Mouse (Mus musculus) urinary bladder, postnatal 0 days (tissue): Measurements from ENCODE around the gene Tmem63a. TPM values are rescaled to one million over a fixed set of nuclear protein-coding genes. Genes with fewer than 3 reads are reported as not detected.

Experiments
- polyA plus RNA-seq: library from polyadenylated mRNA; unstranded; fragments of >200 nt; fragmentation: Nextera tagmentation; extraction: Ambion mirVana; gene quantifications from 2 replicates; pipeline ENCODE4 v1.2.1, GENCODE M21; 2015

The Tmem63a gene
- polyA plus RNA-seq = 29.7 and 31.1 TPM in 2 replicates

DNA sequence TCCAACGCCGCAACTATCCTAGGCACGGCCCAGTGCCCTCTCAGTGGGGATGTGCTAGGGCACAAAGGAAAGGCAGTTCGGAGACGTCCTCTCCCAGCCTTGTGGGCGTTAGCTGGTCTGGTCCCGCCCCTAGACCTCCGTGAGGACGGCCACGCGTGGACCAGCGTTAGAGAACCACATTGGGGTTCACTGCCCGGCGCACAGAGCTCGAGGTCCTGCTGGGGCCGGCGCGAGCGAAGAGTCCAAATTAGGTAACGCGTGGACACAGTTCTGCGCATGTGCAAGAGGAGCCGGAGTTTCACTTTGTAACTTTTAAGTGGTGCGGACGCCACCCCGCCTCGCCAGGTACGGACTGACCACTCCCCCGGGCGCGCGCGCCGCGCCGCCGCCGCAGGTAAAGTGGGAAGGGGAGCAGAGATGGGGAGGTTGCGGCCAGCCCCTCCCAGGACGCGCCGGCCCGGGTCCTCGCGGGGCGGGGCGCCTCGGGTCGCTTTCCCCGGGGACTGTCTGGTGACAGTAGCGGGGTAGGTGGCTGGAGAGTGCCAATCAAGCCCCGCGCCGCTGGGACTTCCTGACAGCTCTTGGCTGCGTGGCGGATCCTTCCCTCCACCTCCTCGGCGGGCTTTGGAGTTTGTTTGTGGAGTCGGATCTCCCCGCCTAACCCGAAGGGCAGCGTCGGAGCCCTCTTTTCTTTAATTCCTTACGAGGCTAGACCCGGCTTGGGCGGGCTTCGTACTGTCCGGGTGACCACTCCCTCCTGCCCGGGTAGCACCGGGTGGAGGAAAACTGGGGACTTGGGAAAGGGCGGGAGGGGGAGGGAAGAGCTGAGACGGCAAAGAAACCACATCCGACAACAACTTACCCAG, at the start of gene Tmem63a:
Tmem63a (plus strand) TSS at position 179 of the 866 bp plus-strand sequence.

DNA sequence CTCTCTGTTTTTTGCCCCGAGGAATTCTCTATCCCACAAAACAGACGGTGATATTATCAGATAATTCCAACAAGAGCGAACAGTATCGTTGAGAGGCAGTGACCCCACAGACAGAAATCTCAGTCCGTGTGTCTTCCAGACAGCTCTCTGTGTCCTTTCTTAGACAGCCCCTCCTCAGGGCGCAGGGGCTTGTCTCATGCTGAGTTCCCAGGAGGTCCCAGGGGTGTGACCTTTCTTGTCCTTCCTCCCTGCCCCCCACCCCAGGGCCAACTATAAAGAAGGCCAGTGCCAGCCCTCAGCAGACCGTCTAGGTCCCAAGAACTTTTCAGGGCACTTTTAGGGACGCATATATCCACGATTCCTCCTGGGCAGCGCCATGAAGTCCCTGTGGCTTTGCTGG, 49.3 kb upstream of the Tmem63a start, which contains the start of gene Lefty2:
Lefty2 (plus strand) TSS at position 301 of the 400 bp plus-strand sequence.

DNA sequence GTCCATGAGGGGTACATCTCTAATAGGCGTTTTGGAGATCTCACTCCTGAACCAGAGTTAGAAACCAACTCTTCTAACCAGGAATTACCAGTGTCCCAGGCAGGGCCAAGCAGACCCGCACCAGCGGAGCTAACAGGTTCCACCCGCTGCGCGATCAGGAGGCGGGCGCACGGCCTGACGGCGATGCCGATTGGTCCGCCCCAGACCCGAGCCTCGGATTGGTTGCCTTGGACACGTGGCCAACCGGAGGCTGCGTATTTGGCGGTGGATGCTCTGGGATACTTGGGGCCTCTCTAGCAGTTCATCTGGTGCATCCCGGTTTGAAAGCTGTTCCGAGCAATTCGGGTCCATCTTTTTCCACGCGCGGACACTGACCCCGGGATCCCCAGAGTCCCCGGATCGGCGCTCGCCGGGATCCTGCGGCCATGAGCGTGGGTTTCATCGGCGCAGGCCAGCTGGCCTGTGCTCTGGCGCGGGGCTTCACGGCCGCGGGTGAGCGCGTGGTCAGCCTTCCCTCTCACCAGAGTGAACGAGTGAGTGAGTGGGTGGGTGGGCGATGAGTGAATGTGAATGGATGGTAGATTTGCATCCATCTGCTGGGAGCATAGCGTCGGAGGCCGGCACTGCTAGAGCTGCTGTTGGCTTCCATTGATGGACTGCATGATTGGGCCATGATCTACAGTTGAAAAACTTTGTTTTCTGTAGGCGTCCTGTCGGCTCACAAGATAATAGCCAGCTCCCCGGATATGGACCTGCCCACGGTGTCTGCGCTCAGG, 37.9 kb upstream of the Tmem63a start, which contains the start of gene Pycr2:
Pycr2 (plus strand) TSS at position 255 of the 776 bp plus-strand sequence.

DNA sequence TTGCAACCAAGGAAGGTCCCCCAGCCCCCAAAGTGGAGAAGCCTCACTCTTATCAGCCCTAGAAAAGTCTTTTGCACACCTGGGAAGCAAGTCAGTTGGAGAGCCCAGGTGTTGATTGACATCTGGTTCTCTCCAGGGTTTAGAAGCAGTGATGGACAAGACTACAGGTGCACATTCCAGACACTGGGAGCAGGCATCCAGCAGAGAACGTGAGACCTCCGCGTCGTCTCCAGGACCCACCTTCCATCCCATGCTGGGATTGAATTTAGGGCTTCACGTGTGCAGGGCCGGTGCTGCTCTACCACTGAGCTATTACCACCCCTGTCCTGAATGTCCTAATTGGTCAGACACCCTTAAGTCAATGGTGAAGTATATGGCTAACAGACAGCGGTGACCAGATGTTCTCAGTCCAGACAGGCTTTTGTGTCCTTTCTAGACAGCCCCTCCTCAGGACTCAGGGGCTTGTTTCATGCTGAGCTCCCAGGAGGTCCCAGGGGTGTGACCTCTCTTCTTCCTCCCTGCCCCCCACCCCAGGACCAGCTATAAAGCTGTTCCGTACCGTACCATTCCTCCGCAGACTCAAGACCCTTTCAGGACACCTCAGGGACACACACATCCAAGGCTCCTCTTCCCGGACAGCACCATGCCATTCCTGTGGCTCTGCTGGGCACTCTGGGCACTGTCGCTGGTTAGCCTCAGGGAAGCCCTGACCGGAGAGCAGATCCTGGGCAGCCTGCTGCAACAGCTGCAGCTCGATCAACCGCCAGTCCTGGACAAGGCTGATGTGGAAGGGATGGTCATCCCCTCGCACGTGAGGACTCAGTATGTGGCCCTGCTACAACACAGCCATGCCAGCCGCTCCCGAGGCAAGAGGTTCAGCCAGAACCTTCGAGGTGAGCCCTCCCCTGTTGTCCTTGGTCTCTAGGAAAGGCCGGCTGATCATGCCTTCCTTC, 7.4 kb upstream of the Tmem63a start, which contains the start of gene Lefty1:
Lefty1 (plus strand) TSS at position 556 of the 953 bp plus-strand sequence.

DNA sequence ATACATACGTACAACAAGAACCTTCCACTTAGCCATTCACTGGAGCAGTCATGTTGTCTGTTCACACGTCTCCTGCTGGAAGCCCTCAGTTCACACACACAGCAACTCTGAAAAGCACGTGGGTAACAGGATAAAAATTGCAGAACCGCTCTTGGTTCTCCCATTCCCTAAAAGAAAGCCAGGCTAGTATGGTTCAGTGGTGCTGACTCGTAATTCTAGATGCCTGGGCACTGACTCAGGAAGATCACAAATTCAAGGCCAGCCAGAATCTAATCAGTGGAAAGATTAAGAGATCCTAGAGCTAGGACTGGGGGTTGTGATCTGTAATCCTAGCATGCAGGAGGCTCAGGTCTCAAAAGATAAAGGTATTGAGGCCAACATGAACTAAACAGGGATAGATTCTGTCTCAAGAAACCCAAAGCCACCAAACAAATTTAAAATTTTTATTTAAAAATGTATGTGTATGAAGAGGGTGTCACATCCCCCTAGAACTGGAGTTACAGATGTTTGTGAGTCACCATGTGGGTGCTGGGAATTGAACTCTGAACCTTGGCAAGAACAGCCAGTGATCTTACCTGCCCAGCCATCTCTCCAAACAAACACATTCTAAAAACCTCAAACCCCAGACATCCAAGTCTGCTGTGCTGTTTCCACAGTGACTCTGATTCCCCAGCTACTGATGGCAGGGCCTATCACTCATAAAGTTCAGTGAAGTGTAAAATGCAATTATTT, 78.8 kb downstream of the Tmem63a start, which contains the start of gene Ephx1:
Ephx1 (minus strand) TSS at position 149 of the 732 bp plus-strand sequence.

Other genes with a start within 250 kb of the Tmem63a start
- 0.11 TPM in 1 of 2 replicates, not detected in the other for gene Mixl1, start 245.3 kb upstream of the Tmem63a start, polyA plus RNA-seq
- 20.0 and 23.1 TPM in 2 replicates for gene Acbd3, start 216.3 kb upstream of the Tmem63a start, polyA plus RNA-seq
- 1,358 and 1,510 TPM in 2 replicates for gene H3f3a, start 128.4 kb upstream of the Tmem63a start, polyA plus RNA-seq
- 18.6 and 19.4 TPM in 2 replicates for gene Sde2, start 91.2 kb upstream of the Tmem63a start, polyA plus RNA-seq
- gene Lefty2, start 49.2 kb upstream of the Tmem63a start, polyA plus RNA-seq = 0.22 and 0.23 TPM in 2 replicates
- 49.6 and 51.7 TPM in 2 replicates for gene Pycr2, start 38.1 kb upstream of the Tmem63a start, polyA plus RNA-seq
- 5.5 and 7.8 TPM in 2 replicates for gene Lefty1, start 7.3 kb upstream of the Tmem63a start, polyA plus RNA-seq
- gene Ephx1, start 78.6 kb downstream of the Tmem63a start, polyA plus RNA-seq = 15.2 and 17.4 TPM in 2 replicates
- 0.30 and 0.37 TPM in 2 replicates for gene 9130409I23Rik, start 108.9 kb downstream of the Tmem63a start, polyA plus RNA-seq
- 12.6 and 13.4 TPM in 2 replicates for gene Nvl, start 201.9 kb downstream of the Tmem63a start, polyA plus RNA-seq
- gene Cnih4, start 202.3 kb downstream of the Tmem63a start, polyA plus RNA-seq = 85.9 and 104 TPM in 2 replicates